Mouse (Mus musculus) retina, embryonic 14.5 days (tissue): ENCODE results near the gene Eif5b.
A peak's percentile ranks its signal among the peaks of the same experiment; 100 is the strongest.
"Not testable (repeated sequence)": the region's sequence is repeated elsewhere in the genome, so short reads cannot be mapped to it uniquely, and the experiment has no call there.

Source experiments
- DNase-seq: peaks from one replicate; pipeline ENCODE4 v3.0.0-alpha.2; 2015; ENCODE audit warnings: low spot score

The Eif5b gene

GRCm38 (mm10) chr1:37997867-37998266, at the start of gene Eif5b, which contains the start of gene Txndc9:
Eif5b (plus strand) TSS chr1:37998010.
Txndc9 (minus strand) TSS chr1:37997893.
- peak; percentile 95 for DNase-seq

GRCm38 (mm10) chr1:37948906-37949305, 48.9 kb upstream of the Eif5b start:
- DNase-seq, result no peak

- no peak for DNase-seq
Observed at GRCm38 (mm10) chr1:37954786-37955185, 43.0 kb upstream of the Eif5b start.

GRCm38 (mm10) chr1:37955251-37955650, 42.6 kb upstream of the Eif5b start:
- no peak for DNase-seq

GRCm38 (mm10) chr1:37956690-37957431, 40.9 kb upstream of the Eif5b start:
- DNase-seq, result no peak

GRCm38 (mm10) chr1:37957659-37958058, 40.2 kb upstream of the Eif5b start, which contains the start of gene Lyg1:
Lyg1 (minus strand) TSS chr1:37957759.
- DNase-seq, result no peak

GRCm38 (mm10) chr1:37958516-37958915, 39.3 kb upstream of the Eif5b start:
- DNase-seq, result no peak

GRCm38 (mm10) chr1:37959486-37959885, 38.3 kb upstream of the Eif5b start:
- DNase-seq, result no peak

GRCm38 (mm10) chr1:37965571-37965970, 32.2 kb upstream of the Eif5b start:
- DNase-seq, result no peak

- no peak for DNase-seq
Observed at GRCm38 (mm10) chr1:37968746-37969145, 29.1 kb upstream of the Eif5b start.

- no peak for DNase-seq
Observed at GRCm38 (mm10) chr1:37971520-37971919, 26.3 kb upstream of the Eif5b start.

- DNase-seq, result not testable (repeated sequence)
Observed at GRCm38 (mm10) chr1:37976666-37977065, 21.1 kb upstream of the Eif5b start.

- no peak for DNase-seq
Observed at GRCm38 (mm10) chr1:37977303-37977702, 20.5 kb upstream of the Eif5b start.

- no peak for DNase-seq
Observed at GRCm38 (mm10) chr1:37984326-37984725, 13.5 kb upstream of the Eif5b start.

GRCm38 (mm10) chr1:37985764-37986323, 12.0 kb upstream of the Eif5b start:
- peak; percentile 46 for DNase-seq

- DNase-seq, result no peak
Observed at GRCm38 (mm10) chr1:37987856-37988255, 10.0 kb upstream of the Eif5b start.

GRCm38 (mm10) chr1:37996226-37996625, 1.6 kb upstream of the Eif5b start:
- DNase-seq, result no peak

GRCm38 (mm10) chr1:37996877-37997484, 829 bp upstream of the Eif5b start:
- DNase-seq, result peak; percentile 99

- DNase-seq, result peak; percentile 16
Observed at GRCm38 (mm10) chr1:37998371-37999199, 775 bp downstream of the Eif5b start.

- no peak for DNase-seq
Observed at GRCm38 (mm10) chr1:37999552-37999951, 1.7 kb downstream of the Eif5b start.

GRCm38 (mm10) chr1:38000844-38001243, 3.0 kb downstream of the Eif5b start:
- no peak for DNase-seq

- no peak for DNase-seq
Observed at GRCm38 (mm10) chr1:38001956-38002355, 4.1 kb downstream of the Eif5b start.
